Comparison of ENCODE assay signal across 8 mouse cellular contexts in the genomic region with DNA sequence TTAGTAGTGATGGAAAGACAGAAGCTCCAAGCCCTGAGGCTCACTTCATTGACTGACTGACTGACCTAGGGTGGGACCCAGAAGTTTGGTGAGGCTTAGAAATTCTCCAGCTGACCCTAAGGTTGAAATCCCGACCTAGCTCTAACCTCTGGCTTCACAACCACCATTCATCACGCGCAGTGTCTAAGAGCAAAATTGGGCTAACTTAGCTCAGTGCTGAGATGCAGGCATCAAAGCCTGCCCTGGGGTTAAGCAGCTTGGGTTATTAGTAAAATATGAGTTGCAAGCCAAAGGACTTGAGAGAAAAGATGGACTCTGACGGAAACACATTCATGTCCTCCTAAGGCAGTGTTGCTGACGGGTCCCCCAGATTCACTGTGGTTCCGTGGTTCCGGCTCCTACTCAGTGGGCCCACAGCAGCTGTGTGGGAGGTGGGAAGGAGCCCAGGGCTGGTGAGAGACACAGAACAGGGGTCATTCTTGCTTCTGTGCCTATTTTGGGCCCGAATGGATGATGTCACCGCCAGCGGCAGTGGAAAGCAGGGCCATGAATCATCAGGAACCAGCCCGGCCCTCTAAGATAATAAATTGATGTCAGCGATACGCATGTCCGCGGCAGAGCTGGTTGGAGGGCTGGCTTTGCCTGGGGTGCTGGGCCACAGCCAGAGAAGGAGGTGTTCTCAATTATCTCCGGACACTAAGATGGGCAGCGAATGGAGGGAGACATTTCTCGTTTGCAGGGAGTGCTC.
DNase-seq lines count a peak whose midpoint lies in the region; ATAC-seq lines count a peak whose summit lies in the region.
"Had no signal": no experiment of that assay in that cellular context is flagged by ENCODE, and none has a peak within 500 bp of the region (broad histone marks: within the 10 kb centered on the region; RNA-seq: fewer than 3 reads in every experiment).

No protein-coding gene starts in this region.

- peaks cover 19% of the 10 kb centered on the region for H3K4me1 ChIP-seq in embryonic facial prominence, embryonic 14.5 days (ENCODE audit: control insufficient read depth, insufficient read depth, low read length)

- no peak overlapping the region for H3K4me2 ChIP-seq in embryonic facial prominence, embryonic 14.5 days (ENCODE audit: low read depth, low read length)
- H3K4me2 ChIP-seq: liver, embryonic 13.5 days had no signal

- no peaks in the 10 kb centered on the region for H3K36me3 ChIP-seq in embryonic facial prominence, embryonic 14.5 days (ENCODE audit: control insufficient read depth, insufficient read depth, low read length)
- H3K36me3 ChIP-seq: liver, embryonic 13.5 days had no signal

- no peaks in the 10 kb centered on the region for H3K9me3 ChIP-seq in embryonic facial prominence, embryonic 14.5 days (ENCODE audit: control insufficient read depth, low read length)
- H3K9me3 ChIP-seq: liver, embryonic 13.5 days had no signal

- no peak for ATAC-seq in embryonic facial prominence, embryonic 14.5 days (ENCODE audit: low read depth)

- no peak overlapping the region for H3K9ac ChIP-seq in embryonic facial prominence, embryonic 14.5 days (ENCODE audit: low read depth, low read length)
- H3K9ac ChIP-seq: liver, embryonic 13.5 days had no signal

- no peaks in the 10 kb centered on the region for H3K27me3 ChIP-seq in embryonic facial prominence, embryonic 14.5 days (replicated peaks; ENCODE audit: control insufficient read depth, insufficient read depth, low read length)
- H3K27me3 ChIP-seq: liver, embryonic 13.5 days had no signal

- H3K27ac ChIP-seq in embryonic facial prominence, embryonic 14.5 days (replicated peaks; ENCODE audit: low read depth, low read length) = no peak overlapping the region
- H3K27ac ChIP-seq: liver, embryonic 13.5 days had no signal

- no peak overlapping the region for H3K4me3 ChIP-seq in embryonic facial prominence, embryonic 14.5 days (ENCODE audit: low read depth, low read length)
- H3K4me3 ChIP-seq: liver, embryonic 13.5 days had no signal

- peak; percentile 52 to 54 for DNase-seq in right cerebral cortex, adult 2 months (ENCODE audit: low spot score in 2 of 2)
- no peak for DNase-seq in right cerebral cortex, postnatal 4 days
- peak; percentile 47 for DNase-seq in embryonic facial prominence, embryonic 14.5 days (ENCODE audit: low spot score)
- peak; percentile 63 to 69 for DNase-seq in heart, postnatal 36 days
- peak; percentile 26 to 42 for DNase-seq in left cerebral cortex, adult 9 months (ENCODE audit: low spot score in 2 of 2)
- peak; percentile 50 for DNase-seq in ovary, postnatal 36 days (ENCODE audit: low spot score)
- no peak for DNase-seq in layer of hippocampus, postnatal 14 days (ENCODE audit: low spot score in 2 of 2)
- DNase-seq: liver, embryonic 13.5 days had no signal

- intact Hi-C loops in heart, postnatal 36 days (cut with DNase I) = no loop called here

- 64% methylated on average over 18 of the region's 18 CpGs for WGBS in embryonic facial prominence, embryonic 14.5 days

Comparison
In these comparisons a context has a peak if more than half of its experiments do, and no peak if none do; other contexts are left out.
1. DNase-seq: peak in right cerebral cortex, adult 2 months (2 of 2), embryonic facial prominence, embryonic 14.5 days (single experiment), heart, postnatal 36 days (2 of 2), left cerebral cortex, adult 9 months (2 of 2) and ovary, postnatal 36 days (single experiment); none in right cerebral cortex, postnatal 4 days (single experiment) and layer of hippocampus, postnatal 14 days (0 of 2).